Mouse (Mus musculus): Measurements from ENCODE around the gene Mok.

The Mok gene

GRCm38 (mm10) chr12:110806301-110806970, 34.3 kb downstream of the Mok start:
- no peak for DNase-seq (ENCODE audit: low read depth)

DNA sequence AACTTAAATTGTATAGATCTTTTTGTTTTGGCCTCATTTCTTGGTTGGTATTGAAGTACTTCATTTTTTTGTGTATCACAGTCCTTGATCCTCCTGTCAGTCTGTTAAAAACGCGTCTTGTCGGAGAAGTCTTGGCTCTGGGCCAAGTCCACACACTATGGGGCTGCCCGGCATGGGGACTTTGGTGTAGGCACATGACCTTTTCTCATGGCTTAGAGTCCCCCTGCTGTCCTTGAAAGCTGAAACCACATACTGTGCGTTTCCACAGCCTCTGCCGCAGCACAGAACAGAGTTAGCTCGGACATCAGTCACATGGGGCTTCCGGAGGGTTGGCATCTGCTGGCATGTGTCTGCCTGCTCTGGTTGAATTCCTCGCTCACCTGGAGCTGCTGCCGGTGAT, 36.5 kb downstream of the Mok start:
- DNase-seq (ENCODE audit: low read depth): no peak

DNA sequence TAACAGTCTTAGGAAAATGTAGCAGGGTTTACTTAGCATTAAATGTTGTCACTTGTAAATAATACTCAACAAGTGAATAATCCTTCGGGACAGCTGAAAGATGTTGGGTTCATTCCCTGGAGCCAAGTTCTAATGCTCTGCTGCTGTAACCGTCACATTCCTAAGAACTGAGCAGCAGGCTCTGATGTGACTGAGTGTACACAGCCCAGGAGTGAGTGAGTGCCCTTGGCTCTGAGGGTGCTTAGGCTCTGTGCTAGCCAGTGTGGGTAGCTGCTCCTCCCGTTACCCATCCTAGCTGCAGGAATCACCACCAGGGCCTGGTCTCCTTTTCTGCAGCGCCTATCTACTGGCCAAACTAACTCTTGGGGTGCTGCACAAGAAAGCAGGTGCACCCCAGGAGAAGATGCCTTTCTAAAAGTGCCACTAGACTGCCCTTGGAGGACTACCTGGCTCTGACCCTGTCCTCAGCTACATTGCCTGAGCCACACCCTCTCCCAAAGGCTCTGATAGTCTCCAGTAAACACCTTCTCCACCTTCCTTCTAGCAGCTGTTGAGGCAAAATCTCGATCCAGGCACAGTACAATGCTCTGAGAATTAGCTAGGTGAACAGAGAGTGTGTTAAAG, 38.0 kb downstream of the Mok start:
- no peak for DNase-seq (ENCODE audit: low read depth)

- DNase-seq (ENCODE audit: low read depth): no peak
Measured at GRCm38 (mm10) chr12:110801876-110802464, 38.8 kb downstream of the Mok start.

DNA sequence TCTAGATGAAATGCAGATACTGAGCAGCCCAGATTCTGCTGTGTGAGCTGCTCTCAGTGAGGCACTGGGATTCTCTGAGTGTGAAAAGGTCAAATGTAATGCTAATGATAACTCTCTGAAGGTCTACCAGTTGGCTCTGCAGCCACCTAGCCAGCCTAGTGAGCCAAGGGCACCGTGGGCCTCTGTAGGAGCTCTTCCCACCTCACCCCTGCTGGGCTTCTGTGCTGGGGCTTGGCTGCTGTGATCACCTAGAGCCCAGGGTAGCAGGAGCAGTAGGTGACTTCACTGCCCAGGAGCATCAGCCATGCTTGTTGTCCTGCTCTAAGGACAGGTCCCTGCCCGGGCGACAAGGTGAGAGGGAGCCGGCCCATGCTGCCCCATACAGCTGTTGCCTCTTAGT, 41.5 kb downstream of the Mok start:
- DNase-seq (ENCODE audit: low read depth): no peak

DNA sequence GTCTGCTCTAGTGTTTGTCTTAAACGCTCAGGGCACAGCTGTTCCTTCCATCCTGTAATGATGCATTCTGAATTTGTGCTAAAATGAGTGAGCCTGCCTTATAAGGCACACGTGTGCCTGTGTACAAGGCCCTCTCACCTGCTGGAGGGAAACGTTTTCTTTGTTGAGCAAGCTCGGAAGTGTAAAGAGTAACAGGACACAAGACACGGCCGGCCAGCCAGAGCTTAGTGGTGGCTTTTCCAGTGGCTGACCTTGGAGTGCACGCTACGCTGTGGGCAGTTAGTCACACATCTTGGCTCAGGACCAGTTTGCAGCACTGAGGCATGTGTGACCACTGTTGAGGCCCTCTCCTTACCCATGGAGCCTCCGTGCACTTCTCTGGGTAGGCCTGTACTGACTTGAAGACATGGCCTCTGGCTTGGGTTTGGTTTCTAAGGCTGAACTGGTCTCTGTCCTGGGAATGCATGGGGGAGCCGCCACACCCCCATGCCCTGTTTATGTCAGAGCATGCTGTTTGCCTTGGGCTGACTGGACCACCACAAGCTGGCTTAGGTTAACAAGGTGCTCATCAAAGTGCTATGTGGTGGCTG, 42.8 kb downstream of the Mok start:
- DNase-seq (ENCODE audit: low read depth): peak; percentile 49

DNA sequence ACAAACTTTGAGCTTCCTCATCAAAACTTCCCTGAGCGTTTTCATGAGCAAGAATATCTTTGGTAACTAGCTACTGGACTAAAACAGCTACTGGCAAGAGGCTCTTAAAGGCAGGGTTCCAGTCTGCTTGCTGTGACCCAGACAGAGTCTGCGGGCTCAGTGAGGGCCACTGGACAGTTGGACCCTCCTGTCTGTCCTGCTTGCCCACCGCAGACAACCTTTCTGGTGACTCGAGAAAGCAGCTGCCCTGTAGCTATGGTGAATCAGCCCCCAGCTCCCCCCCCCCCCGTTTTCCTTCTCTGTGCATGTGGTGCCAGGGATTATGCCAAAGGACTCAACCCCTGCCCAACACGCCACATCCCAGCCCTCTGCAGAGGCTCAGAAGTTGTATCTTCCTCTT, 43.5 kb downstream of the Mok start:
- DNase-seq (ENCODE audit: low read depth): no peak

- DNase-seq (ENCODE audit: low read depth): no peak
Measured at GRCm38 (mm10) chr12:110796748-110797147, 44.0 kb downstream of the Mok start.

- DNase-seq (ENCODE audit: low read depth): no peak
Measured at GRCm38 (mm10) chr12:110795035-110795434, 45.7 kb downstream of the Mok start.

DNA sequence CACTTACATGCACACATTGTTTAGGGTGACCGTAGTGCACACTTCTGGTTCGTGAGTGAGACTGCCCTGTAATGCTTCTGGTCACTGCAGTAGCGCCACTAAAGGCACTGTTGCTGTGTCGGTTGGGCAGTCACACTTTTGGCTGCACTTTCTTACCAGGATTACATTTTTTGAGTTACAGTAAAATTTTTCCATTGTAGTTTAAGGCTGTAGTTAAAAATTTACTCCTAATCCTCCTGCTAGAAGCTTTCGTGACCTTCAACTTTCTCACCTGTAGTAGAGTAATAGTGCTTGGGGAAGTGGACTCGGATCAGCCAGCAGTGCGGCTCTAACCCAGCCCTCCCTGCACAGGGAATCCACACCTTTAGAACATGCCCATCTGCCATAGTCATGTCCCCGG, 49.7 kb downstream of the Mok start:
- no peak for DNase-seq (ENCODE audit: low read depth)

- DNase-seq (ENCODE audit: low read depth): no peak
Measured at GRCm38 (mm10) chr12:110790580-110790979, 50.2 kb downstream of the Mok start.

GRCm38 (mm10) chr12:110786243-110786642, 54.5 kb downstream of the Mok start:
- no peak for DNase-seq (ENCODE audit: low read depth)

DNA sequence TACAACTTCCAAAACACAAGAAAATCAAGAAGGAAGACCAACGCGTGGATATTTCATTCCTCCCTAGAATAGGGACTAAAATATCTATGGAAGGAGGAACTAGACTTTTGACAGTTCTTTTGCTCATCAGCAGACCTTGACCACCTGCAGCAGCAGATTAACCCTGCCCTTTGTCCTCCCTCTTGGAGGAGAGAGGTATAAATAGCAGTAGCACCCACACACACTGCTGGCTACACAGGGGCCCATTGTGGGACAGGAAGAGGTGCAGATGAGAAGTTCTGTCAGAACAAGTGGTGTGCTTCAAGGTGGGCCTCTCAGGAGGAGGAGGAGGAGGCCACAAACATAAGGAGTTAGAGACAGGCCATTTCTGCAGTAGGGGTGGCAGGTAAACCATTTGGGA, 56.5 kb downstream of the Mok start:
- no peak for DNase-seq (ENCODE audit: low read depth)

- DNase-seq (ENCODE audit: low read depth): no peak
Measured at GRCm38 (mm10) chr12:110782278-110782677, 58.5 kb downstream of the Mok start.

GRCm38 (mm10) chr12:110781181-110781580, 59.6 kb downstream of the Mok start:
- no peak for DNase-seq (ENCODE audit: low read depth)

DNA sequence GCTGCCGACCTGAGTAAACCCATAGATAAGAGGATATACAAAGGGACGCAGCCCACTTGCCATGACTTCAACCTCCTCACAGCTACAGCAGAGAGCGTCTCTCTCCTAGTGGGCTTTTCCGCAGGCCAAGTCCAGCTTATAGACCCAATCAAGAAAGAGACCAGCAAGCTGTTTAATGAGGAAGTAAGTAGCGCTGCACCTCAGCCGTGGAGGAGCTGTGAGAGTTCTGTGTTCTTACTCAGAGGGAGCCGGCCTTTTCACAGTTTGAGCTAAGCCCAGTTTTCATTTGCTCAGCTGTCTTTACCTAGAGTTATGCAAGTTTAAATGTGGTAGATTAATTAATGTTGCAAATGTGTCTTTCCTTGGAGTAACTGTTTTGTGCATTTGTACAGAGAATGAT, 61.4 kb downstream of the Mok start:
- no peak for DNase-seq (ENCODE audit: low read depth)

DNA sequence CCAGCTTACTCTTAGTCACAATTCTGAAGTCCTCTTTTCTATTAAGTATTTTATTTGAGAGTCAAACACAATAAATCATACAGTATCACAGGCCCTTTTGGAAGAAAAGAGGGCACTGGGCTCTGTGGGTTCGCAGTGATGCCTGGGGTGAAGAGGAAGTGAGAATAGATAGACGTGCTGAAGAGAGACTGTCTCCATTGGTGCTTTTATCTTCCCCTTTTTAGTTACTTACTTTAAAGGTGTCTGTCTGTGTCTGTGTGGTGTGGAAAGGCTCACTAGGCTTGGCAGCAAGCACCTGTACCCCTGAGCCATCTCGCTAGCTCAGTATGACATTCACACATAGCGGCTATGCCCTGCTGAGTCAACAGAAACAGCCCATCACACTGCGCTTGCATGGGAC, 62.9 kb downstream of the Mok start:
- DNase-seq (ENCODE audit: low read depth): no peak

DNA sequence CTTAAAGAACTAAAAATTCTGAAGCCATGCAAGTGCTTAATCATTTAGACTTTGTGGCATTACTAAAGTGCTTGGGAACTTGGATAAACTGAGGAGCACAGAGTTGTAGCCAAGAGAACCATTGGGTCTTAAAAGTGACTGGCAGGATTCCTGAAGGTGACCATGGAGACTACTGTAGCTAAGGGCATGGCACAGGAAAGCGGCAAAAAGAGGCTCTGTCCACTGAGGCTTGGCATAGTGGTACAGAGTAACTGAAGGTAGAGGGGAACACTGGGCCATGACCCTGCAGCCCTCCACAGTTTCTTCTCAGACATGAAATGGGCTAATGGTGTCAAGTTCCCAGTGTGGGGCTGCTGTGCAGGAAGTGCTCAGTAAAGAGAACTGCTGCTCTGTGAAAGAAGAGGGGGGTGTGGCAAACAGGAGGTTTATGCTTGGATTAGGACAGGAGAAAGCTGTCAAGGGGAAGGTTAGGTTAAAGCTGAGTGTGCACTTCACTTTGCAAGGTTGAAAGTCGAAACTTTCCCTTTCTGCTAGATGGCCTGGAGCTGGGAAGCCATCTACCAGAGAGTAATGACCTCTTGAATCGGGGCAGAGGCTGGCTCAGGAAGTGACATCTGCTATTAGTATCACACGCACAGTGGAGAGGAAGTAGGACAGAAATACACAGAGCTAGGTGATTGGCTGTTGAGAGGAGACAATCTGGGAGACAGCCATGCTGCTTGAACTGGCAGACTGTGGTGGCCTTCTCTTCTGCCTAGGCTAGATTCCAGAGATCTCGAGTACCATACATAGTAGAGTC, 64.9 kb downstream of the Mok start:
- no peak for DNase-seq (ENCODE audit: low read depth)

GRCm38 (mm10) chr12:110771961-110772360, 68.8 kb downstream of the Mok start:
- DNase-seq (ENCODE audit: low read depth): no peak

- no peak for DNase-seq (ENCODE audit: low read depth)
Measured at GRCm38 (mm10) chr12:110770479-110771247, 70.1 kb downstream of the Mok start.

GRCm38 (mm10) chr12:110769660-110770297, 71.0 kb downstream of the Mok start:
- DNase-seq (ENCODE audit: low read depth): no peak

Measured in fibroblast of lung, adult 2 months (primary cell).